Mouse (Mus musculus) forebrain, embryonic 11.5 days (tissue): ENCODE measurements around the gene Tmem30b. TPM values are rescaled to one million over a fixed set of nuclear protein-coding genes. Genes with fewer than 3 reads are reported as not detected.
"Not testable (repeated sequence)": the region's sequence is repeated elsewhere in the genome, so short reads cannot be mapped to it uniquely, and the experiment has no call there.

Experiments
- ATAC-seq: fragments of 200-750 bp; cut with Nextera tagmentation; replicated peaks from 2 replicates; pipeline ENCODE4 v1.8.0; 2017; ENCODE audit warnings: moderate TSS enrichment; ENCODE audit not compliant: low FRiP score
- DNase-seq: peaks from one replicate; pipeline ENCODE4 v3.0.0-alpha.2; 2017; ENCODE audit warnings: low spot score
- H3K27ac ChIP-seq: fragments of 300-500 bp; sonication (generic); 2 replicates; pipeline ENCODE4 v1.5.1; 2014; ENCODE audit warnings: low read depth, low read length
- H3K27me3 ChIP-seq: fragments of 300-500 bp; sonication (generic); 2 replicates; pipeline ENCODE4 v1.6.1; 2014; ENCODE audit warnings: mild to moderate bottlenecking, low read length, mixed read lengths; ENCODE audit not compliant: control insufficient read depth, insufficient read depth
- H3K36me3 ChIP-seq: fragments of 300-500 bp; sonication (generic); 2 replicates; pipeline ENCODE4 v1.6.1; 2014; ENCODE audit warnings: mild to moderate bottlenecking, low read length, moderate library complexity, mixed read lengths; ENCODE audit not compliant: control insufficient read depth, insufficient read depth
- H3K4me1 ChIP-seq: fragments of 300-500 bp; sonication (generic); replicated peaks from 2 replicates; pipeline ENCODE4 v1.6.1; 2014; ENCODE audit warnings: low read length, mixed read lengths; ENCODE audit not compliant: control insufficient read depth, insufficient read depth
- H3K4me2 ChIP-seq: fragments of 300-500 bp; sonication (generic); 2 replicates; pipeline ENCODE4 v1.6.1; 2014; ENCODE audit warnings: low read depth, mild to moderate bottlenecking, low read length, moderate library complexity, mixed read lengths; ENCODE audit not compliant: severe bottlenecking
- H3K4me3 ChIP-seq: fragments of 300-500 bp; sonication (generic); 2 replicates; pipeline ENCODE4 v1.5.1; 2014; ENCODE audit warnings: low read depth, low read length
- H3K9ac ChIP-seq: fragments of 300-500 bp; sonication (generic); 2 replicates; pipeline ENCODE4 v1.6.1; 2014; ENCODE audit warnings: low read length
- H3K9me3 ChIP-seq: fragments of 300-500 bp; sonication (generic); 2 replicates; pipeline ENCODE4 v1.6.1; 2016; ENCODE audit warnings: low read length, mixed read lengths; ENCODE audit not compliant: control insufficient read depth
- WGBS: fragments of 180-500 bp; shearing (Covaris S2); extraction: QIAGEN DNeasy Blood & Tissue Kit; methylation state at CpG from one replicate; pipeline ENCODE4 v1.1.7; 2014; 5-methylcytosine and 5-hydroxymethylcytosine counted together
- polyA plus RNA-seq: library from polyadenylated mRNA; unstranded; fragments of >200 nt; fragmentation: Nextera tagmentation; extraction: Ambion mirVana; gene quantifications from 2 replicates; pipeline ENCODE4 v1.2.1, GENCODE M21; 2014

The Tmem30b gene
- polyA plus RNA-seq, 1 experiment from 2014 or later = 3.4 TPM

DNA sequence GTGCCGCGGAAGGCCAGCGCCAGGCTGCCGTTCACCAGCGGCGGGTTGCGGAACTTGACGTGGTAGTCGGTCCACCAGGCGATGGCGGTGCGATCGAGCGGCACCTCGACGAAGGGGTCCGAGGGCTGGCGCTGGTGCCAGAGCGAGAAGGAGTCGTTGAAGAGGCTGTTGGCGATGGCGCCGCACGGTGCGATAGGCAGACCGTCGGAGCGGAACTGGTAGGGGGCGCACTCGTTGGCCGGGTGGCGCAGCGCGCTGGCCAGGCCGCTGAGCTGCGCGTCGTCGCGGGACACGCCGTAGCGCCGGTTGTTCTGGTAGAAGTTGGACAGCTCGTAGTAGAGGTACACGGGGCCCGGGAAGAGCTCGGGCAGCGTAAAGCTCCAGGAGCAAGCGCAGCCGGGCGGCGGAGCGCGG, 513 bp downstream of the Tmem30b start:
- peak; percentile 49; the same call in 1 of the 2 replicates for ATAC-seq
- H3K9ac ChIP-seq = peak overlapping the region; percentile 12; the same call in 1 of the 2 replicates
- H3K9me3 ChIP-seq = no peaks in the 10 kb centered on the region
- H3K27ac ChIP-seq = no peak overlapping the region
- peak; percentile 76 for DNase-seq
- H3K36me3 ChIP-seq = no peaks in the 10 kb centered on the region
- WGBS = 1% methylated on average over 55 of the region's 55 CpGs
- peaks cover 11% of the 10 kb centered on the region; the same call in 1 of the 2 replicates for H3K4me1 ChIP-seq
- H3K27me3 ChIP-seq = peaks cover 60% of the 10 kb centered on the region
- peak overlapping the region; percentile 40 for H3K4me2 ChIP-seq
- H3K4me3 ChIP-seq = peak overlapping the region; percentile 34

- H3K36me3 ChIP-seq = no peaks in the 10 kb centered on the region
- WGBS = 14% methylated on average over 48 of the region's 48 CpGs
- H3K4me2 ChIP-seq = peak overlapping the region; percentile 40
- peak overlapping the region; percentile 12; the same call in 1 of the 2 replicates for H3K9ac ChIP-seq
- ATAC-seq (0 out of 2 replicates have a peak, but pooled peaks have one; percentile 36), DNase-seq (peak; percentile 67)
- no peaks in the 10 kb centered on the region for H3K9me3 ChIP-seq
- H3K4me1 ChIP-seq = peaks cover 11% of the 10 kb centered on the region; the same call in 1 of the 2 replicates
- H3K4me3 ChIP-seq = peak overlapping the region; percentile 34
- H3K27me3 ChIP-seq = peaks cover 54% of the 10 kb centered on the region
- H3K27ac ChIP-seq = no peak overlapping the region
These were observed 1.2 kb downstream of the Tmem30b start for GRCm38 (mm10) chr12:73544736-73545671.

GRCm38 (mm10) chr12:73543191-73543590, 3.0 kb downstream of the Tmem30b start:
- Histone ChIP-seq H3K9me3 (no peaks in the 10 kb centered on the region), H3K27me3 (peaks cover 45% of the 10 kb centered on the region), H3K4me1 (peaks cover 11% of the 10 kb centered on the region; the same call in 1 of the 2 replicates), H3K9ac (no peak overlapping the region), H3K27ac (no peak overlapping the region), H3K36me3 (no peaks in the 10 kb centered on the region), H3K4me2 (no peak overlapping the region), H3K4me3 (no peak overlapping the region)
- DNase-seq (no peak), ATAC-seq (no peak)
- 88% methylated on average over 5 of the region's 5 CpGs for WGBS

DNA sequence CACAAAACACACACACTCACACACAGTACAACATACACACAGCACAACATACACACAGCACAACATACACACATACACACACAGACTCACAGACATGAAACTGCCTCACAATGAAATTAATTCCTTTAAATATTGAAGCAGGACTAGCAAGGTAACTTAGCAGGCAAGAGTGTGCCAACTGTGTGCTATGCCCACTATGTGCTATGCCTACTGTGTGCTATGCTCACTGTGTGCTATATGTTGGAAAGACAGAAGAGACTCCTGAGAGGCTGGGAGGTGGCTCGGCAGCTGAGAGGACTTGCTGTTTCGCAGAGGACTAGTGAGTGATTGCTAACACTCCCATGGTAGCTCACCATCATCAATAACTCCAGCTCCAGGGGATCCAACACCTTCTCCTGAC, 5.8 kb downstream of the Tmem30b start:
- WGBS = 96% methylated on average over 2 of the region's 2 CpGs
- no peak overlapping the region for H3K27ac ChIP-seq
- H3K36me3 ChIP-seq = no peaks in the 10 kb centered on the region
- no peak overlapping the region for H3K4me2 ChIP-seq
- H3K9ac ChIP-seq = no peak overlapping the region
- no peaks in the 10 kb centered on the region for H3K9me3 ChIP-seq
- H3K27me3 ChIP-seq = peaks cover 19% of the 10 kb centered on the region
- H3K4me1 ChIP-seq = peaks cover 3% of the 10 kb centered on the region; the same call in 1 of the 2 replicates
- ATAC-seq = no peak
- no peak for DNase-seq
- H3K4me3 ChIP-seq = no peak overlapping the region

- no peak overlapping the region for H3K9ac ChIP-seq
- peaks cover 7% of the 10 kb centered on the region for H3K27me3 ChIP-seq
- no peak for ATAC-seq
- H3K27ac ChIP-seq = no peak overlapping the region
- DNase-seq = no peak
- no peak overlapping the region for H3K4me3 ChIP-seq
- no peaks in the 10 kb centered on the region for H3K36me3 ChIP-seq
- no peaks in the 10 kb centered on the region for H3K4me1 ChIP-seq
- H3K4me2 ChIP-seq = no peak overlapping the region
- no peaks in the 10 kb centered on the region for H3K9me3 ChIP-seq
- 46% methylated on average over 2 of the region's 2 CpGs for WGBS
These were observed 7.0 kb downstream of the Tmem30b start for GRCm38 (mm10) chr12:73539151-73539550.

DNA sequence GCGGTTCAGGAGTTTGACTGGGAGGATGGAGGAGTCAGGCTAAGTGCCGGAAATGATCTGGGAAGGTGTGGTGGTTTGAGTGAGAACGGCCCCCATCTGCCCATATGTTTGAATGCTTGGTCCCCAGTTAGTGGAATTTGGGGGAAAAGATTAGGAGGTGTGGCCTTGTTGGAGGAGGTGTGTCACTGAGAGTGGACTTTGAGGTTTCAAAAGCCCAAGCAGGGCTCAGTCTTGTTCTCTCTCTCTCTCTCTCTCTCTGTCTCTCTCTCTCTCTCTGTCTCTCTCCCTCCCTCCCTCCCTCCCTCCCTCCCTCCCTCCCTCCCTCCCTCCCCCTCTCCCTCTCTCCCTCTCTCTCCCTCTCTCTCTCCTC, 8.1 kb downstream of the Tmem30b start:
- not testable (repeated sequence) for H3K27ac ChIP-seq, DNase-seq

DNA sequence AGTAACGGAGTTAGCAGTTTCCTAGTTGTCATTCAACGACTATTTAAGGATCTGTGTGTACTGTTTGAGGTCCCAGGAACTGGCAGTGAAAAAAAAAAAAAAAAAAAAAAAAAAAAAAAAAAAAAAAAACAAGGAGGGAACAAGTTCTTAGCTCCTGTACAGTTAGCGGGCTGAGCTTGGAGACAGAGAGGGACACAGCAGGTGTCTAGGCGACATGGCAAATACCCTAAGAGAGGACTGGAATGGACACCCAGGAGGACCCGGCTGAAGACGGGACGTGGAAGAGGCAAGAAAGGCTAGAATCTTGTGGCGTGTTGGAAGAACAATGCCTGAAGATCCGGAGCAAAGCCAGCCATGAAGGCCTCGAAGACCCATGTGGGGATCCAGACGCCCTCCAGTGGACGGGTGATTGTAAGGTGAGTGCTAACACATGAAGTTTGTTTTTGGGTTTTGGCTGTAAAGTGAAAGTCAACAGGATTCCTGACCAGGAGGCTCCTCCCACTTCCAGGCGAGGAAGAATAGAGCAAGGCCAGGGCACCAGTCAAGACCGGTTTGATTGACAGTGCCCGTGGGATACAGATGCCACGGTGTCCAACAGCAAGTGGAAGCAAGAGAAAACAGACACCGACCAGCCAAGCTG, 8.6 kb downstream of the Tmem30b start:
- Histone ChIP-seq H3K9me3 (no peaks in the 10 kb centered on the region), H3K4me2 (0 out of 2 replicates have a peak overlapping the region, but pooled peaks have one; percentile 21), H3K27ac (no peak overlapping the region), H3K27me3 (no peaks in the 10 kb centered on the region), H3K4me3 (no peak overlapping the region), H3K36me3 (no peaks in the 10 kb centered on the region), H3K4me1 (no peaks in the 10 kb centered on the region), H3K9ac (no peak overlapping the region)
- DNase-seq (no peak), ATAC-seq (no peak)
- 24% methylated on average over 17 of the region's 17 CpGs for WGBS

More for the DNA sequence above, 8.1 kb downstream of the Tmem30b start:
- not testable (repeated sequence) for H3K4me1 ChIP-seq, H3K4me3 ChIP-seq, H3K9ac ChIP-seq, H3K27me3 ChIP-seq, H3K36me3 ChIP-seq, H3K9me3 ChIP-seq, ATAC-seq
- WGBS = 36% methylated on average over 3 of the region's 3 CpGs
- 0 out of 2 replicates have a peak overlapping the region, but pooled peaks have one; percentile 21 for H3K4me2 ChIP-seq

- H3K36me3 ChIP-seq = no peaks in the 10 kb centered on the region
- no peak overlapping the region for H3K4me3 ChIP-seq
- H3K9me3 ChIP-seq = no peaks in the 10 kb centered on the region
- no peaks in the 10 kb centered on the region for H3K27me3 ChIP-seq
- no peak overlapping the region for H3K4me2 ChIP-seq
- no peak for ATAC-seq
- DNase-seq = peak; percentile 78
- no peak overlapping the region for H3K9ac ChIP-seq
- H3K27ac ChIP-seq = no peak overlapping the region
- WGBS = 14% methylated on average over 9 of the region's 9 CpGs
- H3K4me1 ChIP-seq = no peaks in the 10 kb centered on the region
These were observed 11.6 kb downstream of the Tmem30b start for GRCm38 (mm10) chr12:73534591-73534990.
